Mouse (Mus musculus): ENCODE data around the gene BC049715. TPM values are rescaled to one million over a fixed set of nuclear protein-coding genes. Genes with fewer than 3 reads are reported as not detected.

BC049715 gene
- polyA plus RNA-seq, 1 experiment from 2014 or later = 2.6 TPM

GRCm38 (mm10) chr6:136858420-136858819 is 31.0 kb downstream of the BC049715 start:
- 26% methylated on average over 8 of the region's 8 CpGs for WGBS

GRCm38 (mm10) chr6:136861020-136861419 is 33.6 kb downstream of the BC049715 start:
- Histone ChIP-seq H3K4me3 (ENCODE audit: low read depth, low read length) (no peak overlapping the region), H3K4me1 (replicated peaks; ENCODE audit: control insufficient read depth, insufficient read depth, low read length) (peaks cover 24% of the 10 kb centered on the region), H3K36me3 (ENCODE audit: control insufficient read depth, insufficient read depth, low read length) (no peaks in the 10 kb centered on the region), H3K9me3 (ENCODE audit: control insufficient read depth, low read length) (no peaks in the 10 kb centered on the region), H3K9ac (ENCODE audit: low read depth, low read length) (no peak overlapping the region), H3K27me3 (replicated peaks; ENCODE audit: control insufficient read depth, insufficient read depth, low read length) (no peaks in the 10 kb centered on the region), H3K4me2 (no peak overlapping the region), H3K27ac (ENCODE audit: low read depth, low read length) (no peak overlapping the region)
- no peak for ATAC-seq (replicated peaks; ENCODE audit: low FRiP score)
- DNase-seq (ENCODE audit: low spot score) = no peak
- 44% methylated on average over 9 of the region's 9 CpGs for WGBS

More at GRCm38 (mm10) chr6:136858420-136858819, 31.0 kb downstream of the BC049715 start:
- Histone ChIP-seq H3K36me3 (ENCODE audit: control insufficient read depth, insufficient read depth, low read length) (no peaks in the 10 kb centered on the region), H3K27ac (ENCODE audit: low read depth, low read length) (peak overlapping the region; percentile 80), H3K9ac (ENCODE audit: low read depth, low read length) (peak overlapping the region; percentile 28; the same call in 1 of the 2 replicates), H3K27me3 (replicated peaks; ENCODE audit: control insufficient read depth, insufficient read depth, low read length) (no peaks in the 10 kb centered on the region), H3K9me3 (ENCODE audit: control insufficient read depth, low read length) (no peaks in the 10 kb centered on the region), H3K4me2 (peak overlapping the region; percentile 61), H3K4me1 (replicated peaks; ENCODE audit: control insufficient read depth, insufficient read depth, low read length) (peaks cover 37% of the 10 kb centered on the region), H3K4me3 (ENCODE audit: low read depth, low read length) (no peak overlapping the region)
- ATAC-seq (replicated peaks; ENCODE audit: low FRiP score) (no peak), DNase-seq (ENCODE audit: low spot score) (no peak)

- no peak overlapping the region for H3K27ac ChIP-seq (ENCODE audit: low read depth, low read length)
- H3K36me3 ChIP-seq (ENCODE audit: control insufficient read depth, insufficient read depth, low read length) = no peaks in the 10 kb centered on the region
- H3K27me3 ChIP-seq (replicated peaks; ENCODE audit: control insufficient read depth, insufficient read depth, low read length) = no peaks in the 10 kb centered on the region
- ATAC-seq (replicated peaks; ENCODE audit: low FRiP score) (0 out of 2 replicates have a peak, but pooled peaks have one; percentile 40), DNase-seq (ENCODE audit: low spot score) (no peak)
- H3K4me2 ChIP-seq = no peak overlapping the region
- no peak overlapping the region for H3K4me3 ChIP-seq (ENCODE audit: low read depth, low read length)
- WGBS = 64% methylated on average over 5 of the region's 5 CpGs
- H3K9ac ChIP-seq (ENCODE audit: low read depth, low read length) = no peak overlapping the region
- H3K9me3 ChIP-seq (ENCODE audit: control insufficient read depth, low read length) = no peaks in the 10 kb centered on the region
- no peaks in the 10 kb centered on the region for H3K4me1 ChIP-seq (replicated peaks; ENCODE audit: control insufficient read depth, insufficient read depth, low read length)
These were observed 37.9 kb downstream of the BC049715 start for GRCm38 (mm10) chr6:136865360-136865759.

- DNase-seq (ENCODE audit: low spot score) = no peak
- H3K9me3 ChIP-seq (ENCODE audit: control insufficient read depth, low read length) = no peaks in the 10 kb centered on the region
- no peak overlapping the region for H3K27ac ChIP-seq (ENCODE audit: low read depth, low read length)
- H3K4me1 ChIP-seq (replicated peaks; ENCODE audit: control insufficient read depth, insufficient read depth, low read length) = no peaks in the 10 kb centered on the region
- no peak overlapping the region for H3K4me2 ChIP-seq
- no peak for ATAC-seq (replicated peaks; ENCODE audit: low FRiP score)
- WGBS = 75% methylated on average over 4 of the region's 4 CpGs
- H3K27me3 ChIP-seq (replicated peaks; ENCODE audit: control insufficient read depth, insufficient read depth, low read length) = no peaks in the 10 kb centered on the region
- no peaks in the 10 kb centered on the region for H3K36me3 ChIP-seq (ENCODE audit: control insufficient read depth, insufficient read depth, low read length)
- no peak overlapping the region for H3K9ac ChIP-seq (ENCODE audit: low read depth, low read length)
- H3K4me3 ChIP-seq (ENCODE audit: low read depth, low read length) = no peak overlapping the region
These were observed 38.7 kb downstream of the BC049715 start for GRCm38 (mm10) chr6:136866150-136866549.

GRCm38 (mm10) chr6:136868921-136869320 is 41.5 kb downstream of the BC049715 start:
- Histone ChIP-seq H3K9ac (ENCODE audit: low read depth, low read length) (no peak overlapping the region), H3K4me1 (replicated peaks; ENCODE audit: control insufficient read depth, insufficient read depth, low read length) (no peaks in the 10 kb centered on the region), H3K4me2 (no peak overlapping the region), H3K9me3 (ENCODE audit: control insufficient read depth, low read length) (no peaks in the 10 kb centered on the region), H3K4me3 (ENCODE audit: low read depth, low read length) (no peak overlapping the region), H3K36me3 (ENCODE audit: control insufficient read depth, insufficient read depth, low read length) (no peaks in the 10 kb centered on the region), H3K27me3 (replicated peaks; ENCODE audit: control insufficient read depth, insufficient read depth, low read length) (no peaks in the 10 kb centered on the region), H3K27ac (ENCODE audit: low read depth, low read length) (no peak overlapping the region)
- 81% methylated on average over 5 of the region's 5 CpGs for whole genome bisulfite sequencing
- ATAC-seq (replicated peaks; ENCODE audit: low FRiP score) = no peak
- no peak for DNase-seq (ENCODE audit: low spot score)

GRCm38 (mm10) chr6:136874599-136874998 is 47.2 kb downstream of the BC049715 start:
- no peak overlapping the region for H3K4me3 ChIP-seq (ENCODE audit: low read depth, low read length)
- WGBS = 74% methylated on average over 8 of the region's 8 CpGs
- ATAC-seq (replicated peaks; ENCODE audit: low FRiP score) = no peak
- H3K4me2 ChIP-seq = no peak overlapping the region
- no peaks in the 10 kb centered on the region for H3K36me3 ChIP-seq (ENCODE audit: control insufficient read depth, insufficient read depth, low read length)
- H3K9ac ChIP-seq (ENCODE audit: low read depth, low read length) = no peak overlapping the region
- H3K4me1 ChIP-seq (replicated peaks; ENCODE audit: control insufficient read depth, insufficient read depth, low read length) = no peaks in the 10 kb centered on the region
- no peak overlapping the region for H3K27ac ChIP-seq (ENCODE audit: low read depth, low read length)
- no peak for DNase-seq (ENCODE audit: low spot score)
- H3K9me3 ChIP-seq (ENCODE audit: control insufficient read depth, low read length) = no peaks in the 10 kb centered on the region
- no peaks in the 10 kb centered on the region for H3K27me3 ChIP-seq (replicated peaks; ENCODE audit: control insufficient read depth, insufficient read depth, low read length)

GRCm38 (mm10) chr6:136875670-136876069 is 48.2 kb downstream of the BC049715 start, which contains the start of gene Mgp:
Mgp (minus strand) TSS chr6:136875823.
- Histone ChIP-seq H3K27ac (ENCODE audit: low read depth, low read length) (no peak within 1 kb of the TSS), H3K4me1 (replicated peaks; ENCODE audit: control insufficient read depth, insufficient read depth, low read length) (no peaks in the 10 kb centered on the region), H3K36me3 (ENCODE audit: control insufficient read depth, insufficient read depth, low read length) (no peaks in the 10 kb centered on the region), H3K4me2 (no peak within 1 kb of the TSS), H3K9me3 (ENCODE audit: control insufficient read depth, low read length) (no peaks in the 10 kb centered on the region), H3K4me3 (ENCODE audit: low read depth, low read length) (no peak within 1 kb of the TSS), H3K9ac (ENCODE audit: low read depth, low read length) (no peak within 1 kb of the TSS), H3K27me3 (replicated peaks; ENCODE audit: control insufficient read depth, insufficient read depth, low read length) (no peaks in the 10 kb centered on the region)
- ATAC-seq (replicated peaks; ENCODE audit: low FRiP score) (no peak), DNase-seq (ENCODE audit: low spot score) (no peak)
- 57% methylated on average over 9 of the region's 9 CpGs for WGBS

GRCm38 (mm10) chr6:136881678-136882077 is 54.3 kb downstream of the BC049715 start:
- H3K9ac ChIP-seq (ENCODE audit: low read depth, low read length) = no peak overlapping the region
- no peak overlapping the region for H3K27ac ChIP-seq (ENCODE audit: low read depth, low read length)
- WGBS = 72% methylated on average over 8 of the region's 8 CpGs
- H3K4me1 ChIP-seq (replicated peaks; ENCODE audit: control insufficient read depth, insufficient read depth, low read length) = no peaks in the 10 kb centered on the region
- no peaks in the 10 kb centered on the region for H3K9me3 ChIP-seq (ENCODE audit: control insufficient read depth, low read length)
- no peak overlapping the region for H3K4me2 ChIP-seq
- ATAC-seq (replicated peaks; ENCODE audit: low FRiP score) (no peak), DNase-seq (ENCODE audit: low spot score) (no peak)
- no peaks in the 10 kb centered on the region for H3K36me3 ChIP-seq (ENCODE audit: control insufficient read depth, insufficient read depth, low read length)
- H3K4me3 ChIP-seq (ENCODE audit: low read depth, low read length) = no peak overlapping the region
- no peaks in the 10 kb centered on the region for H3K27me3 ChIP-seq (replicated peaks; ENCODE audit: control insufficient read depth, insufficient read depth, low read length)

- Histone ChIP-seq H3K9me3 (ENCODE audit: control insufficient read depth, low read length) (no peaks in the 10 kb centered on the region), H3K27me3 (replicated peaks; ENCODE audit: control insufficient read depth, insufficient read depth, low read length) (no peaks in the 10 kb centered on the region), H3K4me1 (replicated peaks; ENCODE audit: control insufficient read depth, insufficient read depth, low read length) (no peaks in the 10 kb centered on the region), H3K36me3 (ENCODE audit: control insufficient read depth, insufficient read depth, low read length) (no peaks in the 10 kb centered on the region), H3K4me2 (no peak overlapping the region), H3K4me3 (ENCODE audit: low read depth, low read length) (no peak overlapping the region), H3K9ac (ENCODE audit: low read depth, low read length) (no peak overlapping the region), H3K27ac (ENCODE audit: low read depth, low read length) (no peak overlapping the region)
- WGBS = 75% methylated on average over 3 of the region's 3 CpGs
- ATAC-seq (replicated peaks; ENCODE audit: low FRiP score) (no peak), DNase-seq (ENCODE audit: low spot score) (no peak)
These were observed 56.0 kb downstream of the BC049715 start for GRCm38 (mm10) chr6:136883431-136883915.
